Mouse (Mus musculus): ENCODE results near the gene Ffar4.

Ffar4 gene

DNA sequence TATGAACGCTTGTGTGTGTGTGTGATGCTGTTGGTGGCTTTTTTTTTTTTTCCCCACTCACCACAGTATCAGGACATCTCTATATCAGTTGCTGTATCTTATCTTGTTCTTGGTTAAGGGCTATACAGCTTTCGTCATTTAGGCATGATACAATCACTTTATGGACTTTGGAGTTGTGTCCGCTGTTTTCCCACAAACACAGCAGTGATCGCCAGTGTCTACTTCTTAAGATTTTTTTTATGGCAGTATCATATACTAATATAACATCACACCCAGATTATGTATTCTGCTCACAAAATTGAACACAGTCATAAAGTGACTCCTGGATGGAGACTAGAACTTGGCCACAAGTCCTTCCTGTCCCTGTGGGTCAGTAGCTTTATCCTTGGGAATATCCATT is 11.0 kb downstream of the Ffar4 start:
- DNase-seq (ENCODE audit: low spot score): no peak

- DNase-seq (ENCODE audit: low spot score): no peak
Measured at GRCm38 (mm10) chr19:38109506-38110242, 12.8 kb downstream of the Ffar4 start.

DNA sequence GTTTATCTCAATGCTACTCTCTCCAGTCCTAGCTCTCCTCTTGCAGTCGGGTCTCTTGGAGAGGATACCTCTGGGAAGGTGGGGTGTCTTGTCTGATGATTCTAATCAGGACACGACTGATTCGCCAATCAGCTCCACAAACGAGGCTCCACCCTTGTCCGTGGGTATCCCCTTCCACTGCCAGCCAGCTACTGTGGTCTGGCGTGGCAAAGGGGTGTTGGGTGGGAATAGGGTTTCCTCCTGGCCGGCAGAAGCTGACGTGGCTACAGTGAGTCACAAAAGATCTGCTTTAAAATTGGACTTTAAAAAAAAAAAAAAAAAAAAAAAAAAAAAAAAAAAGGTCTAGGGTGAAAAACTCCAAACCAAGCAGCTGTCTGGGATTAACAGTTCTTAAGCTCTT is 14.2 kb downstream of the Ffar4 start:
- no peak for DNase-seq (ENCODE audit: low spot score)

DNA sequence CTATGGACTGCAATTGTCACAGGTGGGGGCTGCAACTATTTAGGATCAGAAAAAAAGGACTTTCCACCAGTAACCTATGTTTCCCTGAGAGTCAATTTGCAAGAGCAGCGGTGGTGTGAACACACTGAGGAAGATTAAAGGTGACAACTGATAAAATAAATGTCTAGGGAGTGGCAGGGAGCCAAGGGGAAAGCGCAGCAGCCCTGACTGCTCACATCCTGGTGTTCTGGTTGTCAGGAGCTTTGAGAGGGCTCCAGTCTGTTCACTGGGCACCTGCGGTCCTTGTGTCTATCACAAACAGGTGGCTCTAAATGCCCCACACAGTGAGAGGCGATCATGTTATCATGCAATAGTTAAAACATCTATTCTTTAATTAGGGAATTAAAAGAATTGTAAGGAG is 15.7 kb downstream of the Ffar4 start:
- DNase-seq (ENCODE audit: low spot score): no peak

GRCm38 (mm10) chr19:38114834-38115491 is 18.1 kb downstream of the Ffar4 start:
- DNase-seq (ENCODE audit: low spot score): no peak

GRCm38 (mm10) chr19:38120123-38120760 is 23.4 kb downstream of the Ffar4 start:
- no peak for DNase-seq (ENCODE audit: low spot score)

DNA sequence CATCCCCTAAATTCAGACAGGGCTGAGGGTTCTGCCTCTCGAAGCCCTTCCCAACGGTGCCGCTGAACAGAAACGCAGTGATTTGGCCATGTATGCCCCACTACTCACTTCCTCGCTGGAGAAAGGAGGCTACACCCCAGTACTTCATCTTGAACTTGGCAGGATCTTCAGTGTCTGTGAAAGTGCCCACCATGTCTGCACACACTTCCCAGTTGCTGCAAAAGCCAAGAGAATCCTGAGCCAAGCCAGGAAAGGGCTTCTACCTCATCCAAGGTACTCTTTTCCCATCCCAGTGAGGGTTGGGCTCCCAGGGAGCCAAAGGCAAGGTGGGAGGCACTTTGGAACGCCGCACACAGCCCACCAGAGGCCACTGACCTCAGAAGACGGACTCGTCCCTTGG is 27.1 kb downstream of the Ffar4 start:
- no peak for DNase-seq (ENCODE audit: low spot score)

DNA sequence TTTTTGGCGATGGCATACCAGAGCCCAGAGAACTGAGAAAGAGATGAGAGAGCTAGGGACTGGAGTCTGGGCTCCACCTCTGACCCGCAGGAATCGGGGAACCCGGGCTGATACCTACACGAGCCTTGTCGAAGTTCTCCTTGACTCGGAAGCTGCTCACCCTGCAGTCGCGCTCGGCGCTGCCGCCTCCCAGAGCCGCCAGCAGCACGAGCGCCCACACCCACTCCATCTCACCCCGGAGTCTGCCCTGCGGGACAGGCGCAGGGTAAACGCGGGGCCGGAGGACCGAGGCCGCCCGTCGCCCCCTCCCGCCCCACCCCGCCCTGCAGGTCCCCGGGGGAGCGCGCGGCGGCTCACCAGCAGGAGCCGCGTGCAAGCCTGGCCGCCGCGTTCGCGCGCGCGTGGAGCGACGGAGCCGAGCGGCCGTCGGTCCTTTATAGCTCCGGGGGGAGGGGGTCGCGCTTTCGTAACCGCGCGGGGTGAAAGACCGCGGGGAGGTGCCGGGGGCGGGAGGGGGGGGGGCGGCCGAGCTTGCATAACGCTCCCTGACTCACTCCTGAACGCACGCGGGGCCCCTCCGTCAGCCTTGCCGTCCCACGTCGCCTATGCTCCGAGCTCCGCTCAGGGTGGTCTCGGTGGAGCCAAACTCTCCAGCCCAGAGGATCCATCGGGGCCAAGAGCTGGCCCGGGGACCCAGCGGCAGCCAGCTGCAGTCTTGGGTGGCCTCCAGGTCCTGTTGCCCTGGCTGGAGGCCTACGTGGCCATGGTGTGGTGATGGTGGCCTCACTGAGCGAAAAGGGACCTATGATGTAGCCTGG is 27.7 kb downstream of the Ffar4 start:
- DNase-seq (ENCODE audit: low spot score): no peak

DNA sequence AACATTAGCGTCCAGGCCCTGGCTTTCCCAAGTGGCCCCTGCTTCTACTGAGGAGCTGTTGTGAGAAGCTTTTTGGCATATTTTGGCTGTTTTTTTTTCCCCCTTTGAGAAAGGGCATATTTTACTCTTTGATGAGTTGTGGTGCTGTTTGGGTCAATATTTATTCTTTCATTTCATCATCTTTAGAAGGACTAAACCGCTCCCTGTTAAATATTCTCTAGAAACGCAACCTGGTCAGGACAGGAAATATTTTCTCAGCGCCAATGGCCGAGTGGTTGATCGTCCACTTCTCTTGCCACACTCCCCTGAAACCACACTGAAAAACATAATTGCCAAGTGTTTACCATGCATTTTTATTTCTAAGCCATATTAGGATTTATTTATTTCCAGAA is 28.3 kb downstream of the Ffar4 start, which contains the start of gene Rbp4:
TSS of gene Rbp4 (minus strand) at position 63 of the 392 bp plus-strand sequence.
- DNase-seq (ENCODE audit: low spot score): no peak

DNA sequence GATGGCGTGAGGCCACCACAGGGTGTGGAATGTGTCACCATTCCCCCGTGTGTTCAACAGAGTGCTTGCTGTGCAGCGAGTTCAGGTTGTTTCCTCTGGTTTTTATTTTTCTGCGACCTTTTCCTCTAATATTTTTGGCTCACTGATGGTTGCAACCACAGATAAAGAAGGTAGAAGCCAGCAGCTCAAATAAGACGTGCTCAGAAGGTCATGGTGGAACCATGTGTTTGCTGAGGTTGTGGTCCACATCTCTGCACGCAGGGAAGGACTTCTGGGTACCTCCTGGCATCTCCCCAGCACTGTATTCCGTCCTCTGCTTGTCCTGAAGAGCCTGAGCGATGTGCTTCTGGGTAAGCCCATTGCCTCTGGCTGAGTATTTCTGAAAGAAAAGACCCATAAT is 29.8 kb downstream of the Ffar4 start:
- DNase-seq (ENCODE audit: low spot score): no peak

DNA sequence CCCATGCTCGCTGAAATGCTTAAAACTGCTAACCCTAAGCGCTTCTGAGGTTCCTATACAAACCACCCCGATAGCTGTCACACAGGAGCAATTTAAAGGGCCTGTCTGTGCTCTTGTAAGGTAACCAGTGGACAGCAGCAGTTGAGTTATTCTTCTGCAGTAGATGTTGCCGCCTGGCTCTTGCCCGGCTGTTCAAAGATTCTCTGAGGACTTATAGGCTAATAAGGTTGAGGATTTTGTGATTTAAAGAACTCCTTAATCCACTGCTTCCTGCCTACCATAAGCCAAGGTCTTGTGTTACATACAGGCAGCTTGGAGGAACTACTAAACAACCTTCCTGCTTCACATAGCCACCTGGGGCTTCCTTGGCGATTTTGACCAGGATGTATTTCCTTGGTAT is 35.6 kb downstream of the Ffar4 start, which contains the start of gene Pde6c:
TSS of gene Pde6c (plus strand) at position 301 of the 400 bp plus-strand sequence.
- DNase-seq (ENCODE audit: low spot score): no peak

GRCm38 (mm10) chr19:38133986-38134385 is 37.1 kb downstream of the Ffar4 start:
- DNase-seq (ENCODE audit: low spot score): no peak

DNA sequence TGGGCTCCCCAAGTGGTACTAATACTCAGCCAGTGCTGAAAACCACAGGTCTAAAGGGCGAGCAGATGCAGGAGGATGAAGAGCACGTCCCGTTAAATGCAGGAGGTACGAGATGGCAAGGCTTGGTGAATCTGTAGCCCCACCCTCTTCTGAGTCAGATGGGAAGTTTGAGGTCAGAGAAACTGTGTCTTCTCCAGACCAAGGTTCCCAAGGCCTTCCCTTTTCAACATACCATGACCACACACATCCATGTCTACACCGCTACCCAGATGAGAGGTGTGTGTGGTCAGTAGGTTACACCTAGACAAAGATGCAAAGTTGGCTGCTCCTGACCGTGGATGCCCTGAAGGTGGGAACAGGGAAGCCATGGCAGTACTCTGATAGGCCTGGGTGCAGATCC is 37.9 kb downstream of the Ffar4 start:
- DNase-seq (ENCODE audit: low spot score): no peak

DNA sequence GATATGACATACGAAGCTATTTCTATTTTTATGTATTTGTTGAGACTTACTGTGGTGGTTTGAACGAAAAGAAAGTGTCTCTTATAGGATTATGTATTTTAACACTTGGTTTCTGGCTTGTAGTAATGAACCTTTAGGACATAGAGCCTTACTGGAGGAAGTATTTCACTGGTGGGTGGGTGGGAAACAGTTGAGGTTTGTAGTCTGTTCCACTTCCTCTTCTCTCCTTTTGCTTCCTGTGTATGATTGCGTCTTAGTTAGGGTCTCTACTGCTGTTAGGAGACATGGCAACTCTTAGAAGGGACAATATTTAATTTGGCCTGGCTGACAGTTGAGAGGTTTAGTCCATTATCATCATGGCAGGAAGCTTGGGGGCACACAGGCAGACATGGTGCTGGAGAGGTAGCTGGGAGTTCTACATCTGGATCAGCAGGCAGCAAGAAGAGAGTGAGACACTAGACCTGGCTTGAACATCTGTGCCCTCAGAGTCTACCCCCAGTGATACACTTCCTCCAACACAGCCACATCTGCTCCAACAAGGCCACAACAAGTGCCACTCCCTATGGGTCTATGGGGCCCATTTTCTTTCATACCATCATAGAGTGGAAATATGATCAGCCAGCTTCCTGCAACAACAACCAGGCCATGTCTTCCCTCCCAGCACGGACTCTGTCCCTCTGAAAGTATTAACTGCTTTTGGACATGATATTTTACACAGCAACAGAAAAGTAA is 46.8 kb downstream of the Ffar4 start:
- DNase-seq (ENCODE audit: low spot score): no peak

DNA sequence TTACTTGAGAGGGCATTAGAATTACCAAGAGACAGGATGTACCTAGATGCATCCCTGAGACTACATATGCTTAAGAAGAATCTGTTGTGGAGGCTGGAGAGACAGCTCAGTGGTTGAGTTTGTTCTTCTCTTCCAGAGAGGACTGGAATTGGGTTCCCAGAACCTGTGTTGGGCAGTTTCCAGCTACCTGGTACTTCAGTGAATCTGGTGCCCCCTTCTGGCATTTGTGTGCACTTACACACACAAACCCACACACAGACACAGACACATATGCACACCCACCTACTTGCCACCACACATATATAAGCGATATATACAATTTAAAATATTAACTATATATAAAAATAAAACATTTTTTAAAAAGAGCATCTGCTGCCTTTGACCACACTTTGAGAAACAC is 59.4 kb downstream of the Ffar4 start:
- DNase-seq (ENCODE audit: low spot score): no peak

DNA sequence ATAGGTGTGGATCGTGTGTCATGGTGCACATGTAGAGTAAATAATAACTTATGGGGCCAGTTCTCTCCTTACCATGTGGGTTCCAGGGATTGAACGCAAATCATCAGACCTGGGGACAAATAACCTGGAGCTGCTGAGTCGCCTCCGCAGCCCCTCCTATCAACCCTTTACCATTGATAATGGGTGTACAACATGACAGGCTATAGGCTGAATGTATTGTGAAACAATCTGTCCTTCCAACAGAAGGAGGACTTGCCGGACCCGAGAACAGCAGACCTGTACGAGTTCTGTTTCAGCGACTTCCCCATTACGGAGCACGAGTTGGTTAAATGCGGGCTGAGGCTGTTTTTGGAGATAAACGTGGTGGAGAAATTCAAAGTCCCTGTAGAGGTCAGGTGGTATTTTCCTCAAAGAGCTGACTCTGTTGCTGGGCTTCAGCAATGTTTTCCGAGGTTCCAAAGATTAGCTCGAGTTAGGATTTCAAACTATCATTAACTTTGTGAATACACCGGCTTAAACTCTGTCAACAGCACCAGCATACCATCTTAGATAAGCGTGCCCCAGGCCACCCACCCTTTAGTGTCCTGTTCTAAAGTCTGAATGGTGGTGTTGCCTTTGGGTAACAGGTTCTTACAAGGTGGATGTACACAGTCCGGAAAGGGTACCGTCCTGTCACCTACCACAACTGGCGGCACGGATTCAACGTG is 64.9 kb downstream of the Ffar4 start:
- no peak for DNase-seq (ENCODE audit: low spot score)
